Mouse (Mus musculus) MEL (cell line): Measurements from ENCODE around the gene Dyrk1a. TPM values are rescaled to one million over a fixed set of nuclear protein-coding genes. Genes with fewer than 3 reads are reported as not detected.
A peak's percentile ranks its signal among the peaks of the same experiment; 100 is the strongest.

Source experiments
- DNase-seq: peaks from one replicate; pipeline ENCODE4 v3.0.0; 2011; ENCODE audit warnings: low read depth, low spot score
- H3K27ac ChIP-seq: 2 replicates; pipeline ENCODE4 v1.5.1; 2012; ENCODE audit warnings: low read depth, mild to moderate bottlenecking, control low read depth, low read length, moderate library complexity; ENCODE audit not compliant: control insufficient read depth
- H3K27me3 ChIP-seq, 2 experiments: fragments of 150-350 bp in 1 of 2; sonication (generic) in 1 of 2; 2 replicates each; pipeline ENCODE4 v1.6.1; 2012; ENCODE audit warnings: low read length in 2 of 2, mild to moderate bottlenecking in 2 of 2, improper control_type of control experiment in 1 of 2, moderate library complexity in 1 of 2; ENCODE audit not compliant: insufficient read depth in 2 of 2, control insufficient read depth in 1 of 2
- H3K36me3 ChIP-seq, 2 experiments: 2 replicates each; pipeline ENCODE4 v1.6.1; 2012 to 2014; ENCODE audit warnings: low read length in 2 of 2, improper control_type of control experiment in 1 of 2, inconsistent platforms in 1 of 2, mild to moderate bottlenecking in 1 of 2; ENCODE audit not compliant: insufficient read depth in 2 of 2, control insufficient read depth in 1 of 2
- H3K4me1 ChIP-seq, 2 experiments: fragments of 150-350 bp in 1 of 2; sonication (generic) in 1 of 2; 2 replicates each; pipeline ENCODE4 v1.6.1; 2012; ENCODE audit warnings: low read length in 2 of 2, improper control_type of control experiment in 1 of 2, mild to moderate bottlenecking in 1 of 2; ENCODE audit not compliant: insufficient read depth in 2 of 2, control insufficient read depth in 1 of 2
- H3K4me3 ChIP-seq, 2 experiments: fragments of 150-350 bp in 1 of 2; sonication (generic) in 1 of 2; 2 replicates each; pipeline ENCODE4 v1.5.1; 2012; ENCODE audit warnings: low read depth in 2 of 2, low read length in 2 of 2, mild to moderate bottlenecking in 2 of 2, moderate library complexity in 2 of 2, control low read depth in 1 of 2, improper control_type of control experiment in 1 of 2; ENCODE audit not compliant: control insufficient read depth in 1 of 2, insufficient read depth in 1 of 2
- H3K79me2 ChIP-seq: 2 replicates; pipeline ENCODE4 v1.6.1; 2012; ENCODE audit warnings: mild to moderate bottlenecking, low read length, moderate library complexity; ENCODE audit not compliant: control insufficient read depth, poor library complexity, insufficient read depth
- H3K9ac ChIP-seq: 2 replicates; pipeline ENCODE4 v1.6.1; 2012; ENCODE audit warnings: low read depth, mild to moderate bottlenecking, control low read depth, low read length, moderate library complexity; ENCODE audit not compliant: control insufficient read depth, poor library complexity, severe bottlenecking
- H3K9me3 ChIP-seq: fragments of 150-350 bp; sonication (generic); replicated peaks from 2 replicates; pipeline ENCODE4 v1.6.1; 2012; ENCODE audit warnings: mild to moderate bottlenecking, low read length, improper control_type of control experiment, moderate library complexity; ENCODE audit not compliant: insufficient read depth
- CHD1 ChIP-seq: IDR thresholded peaks from 2 replicates; pipeline ENCODE4 v1.6.1; 2012; ENCODE audit warnings: low read depth, mild to moderate bottlenecking, inconsistent platforms, low read length, improper control_type of control experiment
- CHD2 ChIP-seq: IDR thresholded peaks from 2 replicates; pipeline ENCODE4 v1.6.1; 2011; ENCODE audit warnings: low read length, improper control_type of control experiment
- CTCF ChIP-seq, 3 experiments: IDR thresholded peaks in 2 of 3; conservative IDR thresholded peaks in 1 of 3; 2 replicates each; pipeline ENCODE4 v1.5.1; 2011 to 2012; ENCODE audit warnings: low read length in 3 of 3, low read depth in 2 of 3, mild to moderate bottlenecking in 2 of 3, improper control_type of control experiment in 1 of 3, inconsistent platforms in 1 of 3, mixed read lengths in 1 of 3, moderate library complexity in 1 of 3; ENCODE audit not compliant: control insufficient read depth in 1 of 3, insufficient read depth in 1 of 3, poor library complexity in 1 of 3, severe bottlenecking in 1 of 3
- E2F4 ChIP-seq: IDR thresholded peaks from 2 replicates; pipeline ENCODE4 v1.6.1; 2011; ENCODE audit warnings: low read depth, low read length, improper control_type of control experiment, borderline replicate concordance
- HCFC1 ChIP-seq: IDR thresholded peaks from 2 replicates; pipeline ENCODE4 v1.6.1; 2012; ENCODE audit warnings: low read depth, mild to moderate bottlenecking, inconsistent platforms, low read length, improper control_type of control experiment, moderate library complexity
- JUND ChIP-seq: IDR thresholded peaks from 2 replicates; pipeline ENCODE4 v1.6.1; 2011; ENCODE audit warnings: low read depth, mild to moderate bottlenecking, improper control_type of control experiment, low read length
- KAT2A ChIP-seq: conservative IDR thresholded peaks from 2 replicates; pipeline ENCODE4 v1.6.1; 2012; ENCODE audit warnings: low read depth, low read length, improper control_type of control experiment, inconsistent platforms
- MAX ChIP-seq: IDR thresholded peaks from 2 replicates; pipeline ENCODE4 v1.6.1; 2011; ENCODE audit warnings: low read length, improper control_type of control experiment
- MEF2A ChIP-seq: IDR thresholded peaks from 2 replicates; pipeline ENCODE4 v1.6.1; 2014; ENCODE audit warnings: low read depth, mild to moderate bottlenecking, inconsistent platforms, low read length, improper control_type of control experiment; ENCODE audit not compliant: poor library complexity, insufficient replicate concordance, severe bottlenecking; ENCODE audit errors: extremely low read depth
- MXI1 ChIP-seq: IDR thresholded peaks from 2 replicates; pipeline ENCODE4 v1.6.1; 2011; ENCODE audit warnings: mild to moderate bottlenecking, low read depth, low read length, improper control_type of control experiment
- MYB ChIP-seq: IDR thresholded peaks from 2 replicates; pipeline ENCODE4 v1.6.1; 2011; ENCODE audit warnings: mild to moderate bottlenecking, low read depth, low read length, improper control_type of control experiment
- MYC ChIP-seq: IDR thresholded peaks from 2 replicates; pipeline ENCODE4 v1.6.1; 2011; ENCODE audit warnings: low read depth, mild to moderate bottlenecking, low read length, improper control_type of control experiment, moderate library complexity
- POLR2AphosphoS5 ChIP-seq: IDR thresholded peaks from 2 replicates; pipeline ENCODE4 v1.6.1; 2012; ENCODE audit warnings: low read depth, borderline replicate concordance, mild to moderate bottlenecking, inconsistent platforms, low read length, moderate library complexity, mixed read lengths
- RAD21 ChIP-seq: IDR thresholded peaks from 2 replicates; pipeline ENCODE4 v1.6.1; 2011; ENCODE audit warnings: mild to moderate bottlenecking, low read depth, low read length, improper control_type of control experiment
- RCOR1 ChIP-seq: IDR thresholded peaks from 2 replicates; pipeline ENCODE4 v1.6.1; 2012; ENCODE audit warnings: low read depth, mild to moderate bottlenecking, inconsistent platforms, low read length, improper control_type of control experiment
- TAL1 ChIP-seq: IDR thresholded peaks from 2 replicates; pipeline ENCODE4 v1.6.1; 2012; ENCODE audit warnings: mild to moderate bottlenecking, inconsistent platforms, low read length, moderate library complexity, mixed read lengths
- TCF12 ChIP-seq: IDR thresholded peaks from 2 replicates; pipeline ENCODE4 v1.6.1; 2014; ENCODE audit warnings: low read depth, mild to moderate bottlenecking, inconsistent platforms, low read length, improper control_type of control experiment, moderate library complexity
- UBTF ChIP-seq: IDR thresholded peaks from 2 replicates; pipeline ENCODE4 v1.6.1; 2012; ENCODE audit warnings: low read depth, mild to moderate bottlenecking, inconsistent platforms, low read length, improper control_type of control experiment, moderate library complexity, borderline replicate concordance; ENCODE audit not compliant: insufficient read depth
- ZKSCAN1 ChIP-seq: IDR thresholded peaks from 2 replicates; pipeline ENCODE4 v1.6.1; 2012; ENCODE audit warnings: low read depth, mild to moderate bottlenecking, inconsistent platforms, low read length, improper control_type of control experiment, moderate library complexity
- ZMIZ1 ChIP-seq: IDR thresholded peaks from 2 replicates; pipeline ENCODE4 v1.6.1; 2012; ENCODE audit warnings: low read depth, mild to moderate bottlenecking, inconsistent platforms, low read length, improper control_type of control experiment, moderate library complexity
- ZNF384 ChIP-seq: IDR thresholded peaks from 2 replicates; pipeline ENCODE4 v1.6.1; 2012; ENCODE audit warnings: low read depth, mild to moderate bottlenecking, inconsistent platforms, low read length, improper control_type of control experiment
- polyA plus RNA-seq, 2 experiments: library from polyadenylated mRNA; stranded (reverse) in 1 of 2; unstranded in 1 of 2; fragments of >175 nt in 1 of 2; fragments of >200 nt in 1 of 2; gene quantifications; 2 replicates each; pipeline versions ENCODE4 v1.2.1 to v1.2.4; 2012; ENCODE audit warnings: low replicate concordance in 2 of 2, low read depth in 1 of 2; ENCODE audit not compliant: insufficient read length in 2 of 2, insufficient read depth in 1 of 2, missing spikeins in 1 of 2
- total RNA-seq: library from RNA; depleted of rRNA; stranded (reverse); fragments of 300-350 nt; gene quantifications from 2 replicates; pipeline ENCODE4 v1.2.3, GENCODE M21; 2012

The Dyrk1a gene
- total and polyA plus RNA-seq, 3 experiments, result 22.6 to 126 (median 34.7) TPM

- H3K27me3 ChIP-seq, result no peaks in the 10 kb centered on the region
- no peaks in the 10 kb centered on the region for H3K36me3 ChIP-seq
- TF ChIP-seq POLR2AphosphoS5, result no peak
- no peak for TF ChIP-seq MYC
- no peak for TF ChIP-seq KAT2A
- TF ChIP-seq RCOR1, result no peak
- no peak for TF ChIP-seq MEF2A
- TF ChIP-seq CTCF (IDR thresholded peaks at IDR 0.05 in 2 of 3, conservative IDR thresholded peaks at IDR 0.05 in 1 of 3; ENCODE audit: control insufficient read depth in 1 of 3, insufficient read depth in 1 of 3, low read depth in 2 of 3, low read length in 3 of 3, poor library complexity in 1 of 3, severe bottlenecking in 1 of 3), result no peak
- TF ChIP-seq UBTF, result no peak
- no peak for TF ChIP-seq E2F4
- TF ChIP-seq CHD2, result no peak
- no peak for TF ChIP-seq TAL1
- TF ChIP-seq MYB, result no peak
- TF ChIP-seq TCF12, result no peak
- TF ChIP-seq MXI1, result no peak
- no peak for TF ChIP-seq ZKSCAN1
- TF ChIP-seq, all 39 proteins: peak for 0
- Histone ChIP-seq H3K4me3 (no peak overlapping the region), H3K27ac (no peak overlapping the region), H3K4me1 (no peaks in the 10 kb centered on the region; a peak in 1 of 4 replicates), H3K79me2 (no peaks in the 10 kb centered on the region), H3K9me3 (no peaks in the 10 kb centered on the region), H3K9ac (no peak overlapping the region)
- peak; percentile 39 for DNase-seq
Observed at GRCm38 (mm10) chr16:94551934-94552333, 17.9 kb upstream of the Dyrk1a start.

- Histone ChIP-seq H3K9ac (no peak overlapping the region), H3K79me2 (no peaks in the 10 kb centered on the region), H3K36me3 (no peaks in the 10 kb centered on the region), H3K9me3 (no peaks in the 10 kb centered on the region), H3K27me3 (peaks cover 0 to 4% of the 10 kb centered on the region in 2 experiments; a peak in 2 of 4 replicates), H3K4me3 (no peak overlapping the region), H3K4me1 (no peaks in the 10 kb centered on the region; a peak in 1 of 4 replicates), H3K27ac (no peak overlapping the region)
- no peak for DNase-seq
- TF ChIP-seq ZNF384 (no peak), E2F4 (no peak), HCFC1 (no peak), RAD21 (no peak), RCOR1 (no peak), MAX (no peak), ZMIZ1 (no peak), TCF12 (no peak), JUND (no peak), CHD1 (no peak)
Observed at GRCm38 (mm10) chr16:94555346-94555745, 14.5 kb upstream of the Dyrk1a start.
